Mouse (Mus musculus): ENCODE results near the gene Bloc1s5.
"Not testable (repeated sequence)": the region's sequence is repeated elsewhere in the genome, so short reads cannot be mapped to it uniquely, and the experiment has no call there.

Bloc1s5 gene

GRCm38 (mm10) chr13:38618001-38618630 lies 16.8 kb downstream of the Bloc1s5 start:
- not testable (repeated sequence) for DNase-seq (ENCODE audit: low spot score in 2 of 2)

GRCm38 (mm10) chr13:38616887-38617286 lies 18.0 kb downstream of the Bloc1s5 start:
- no peak for DNase-seq (ENCODE audit: low spot score in 2 of 2)

- no peak for DNase-seq (ENCODE audit: low spot score in 2 of 2)
These were observed 19.3 kb downstream of the Bloc1s5 start for GRCm38 (mm10) chr13:38615656-38616055.

GRCm38 (mm10) chr13:38614298-38614697 lies 20.6 kb downstream of the Bloc1s5 start:
- no peak for DNase-seq (ENCODE audit: low spot score in 2 of 2)

GRCm38 (mm10) chr13:38613583-38613982 lies 21.3 kb downstream of the Bloc1s5 start:
- DNase-seq (ENCODE audit: low spot score in 2 of 2) = no peak

- peak in 1 of 2 experiments; percentile 49 for DNase-seq (ENCODE audit: low spot score in 2 of 2)
These were observed 22.3 kb downstream of the Bloc1s5 start for GRCm38 (mm10) chr13:38612608-38613007.

- no peak for DNase-seq (ENCODE audit: low spot score in 2 of 2)
These were observed 22.7 kb downstream of the Bloc1s5 start for GRCm38 (mm10) chr13:38612179-38612578.

- no peak for DNase-seq (ENCODE audit: low spot score in 2 of 2)
These were observed 24.6 kb downstream of the Bloc1s5 start for GRCm38 (mm10) chr13:38610336-38610735.

GRCm38 (mm10) chr13:38607130-38607529 lies 27.8 kb downstream of the Bloc1s5 start:
- DNase-seq (ENCODE audit: low spot score in 2 of 2) = no peak

- DNase-seq (ENCODE audit: low spot score in 2 of 2) = no peak
These were observed 29.6 kb downstream of the Bloc1s5 start for GRCm38 (mm10) chr13:38605353-38605752.

GRCm38 (mm10) chr13:38602966-38603365 lies 31.9 kb downstream of the Bloc1s5 start:
- DNase-seq (ENCODE audit: low spot score in 2 of 2) = no peak

- no peak for DNase-seq (ENCODE audit: low spot score in 2 of 2)
These were observed 32.6 kb downstream of the Bloc1s5 start for GRCm38 (mm10) chr13:38602243-38602832.

- no peak for DNase-seq (ENCODE audit: low spot score in 2 of 2)
These were observed 34.1 kb downstream of the Bloc1s5 start for GRCm38 (mm10) chr13:38600811-38601210.

- no peak for DNase-seq (ENCODE audit: low spot score in 2 of 2)
These were observed 37.8 kb downstream of the Bloc1s5 start for GRCm38 (mm10) chr13:38597076-38597475.

- DNase-seq (ENCODE audit: low spot score in 2 of 2) = no peak
These were observed 38.4 kb downstream of the Bloc1s5 start for GRCm38 (mm10) chr13:38596461-38596860.

- no peak for DNase-seq (ENCODE audit: low spot score in 2 of 2)
These were observed 41.8 kb downstream of the Bloc1s5 start for GRCm38 (mm10) chr13:38593114-38593513.

- no peak for DNase-seq (ENCODE audit: low spot score in 2 of 2)
These were observed 47.6 kb downstream of the Bloc1s5 start for GRCm38 (mm10) chr13:38587350-38587749.

GRCm38 (mm10) chr13:38586451-38586850 lies 48.5 kb downstream of the Bloc1s5 start:
- no peak for DNase-seq (ENCODE audit: low spot score in 2 of 2)

- DNase-seq (ENCODE audit: low spot score in 2 of 2) = no peak
These were observed 52.1 kb downstream of the Bloc1s5 start for GRCm38 (mm10) chr13:38582768-38583167.

- DNase-seq (ENCODE audit: low spot score in 2 of 2) = peak; percentile 52 to 75
These were observed 54.1 kb downstream of the Bloc1s5 start for GRCm38 (mm10) chr13:38580601-38581457.

- DNase-seq (ENCODE audit: low spot score in 2 of 2) = no peak
These were observed 54.8 kb downstream of the Bloc1s5 start for GRCm38 (mm10) chr13:38579971-38580600.

- no peak for DNase-seq (ENCODE audit: low spot score in 2 of 2)
These were observed 60.2 kb downstream of the Bloc1s5 start for GRCm38 (mm10) chr13:38574668-38575067.
